Mouse (Mus musculus): ENCODE measurements at regions not wholly inside any gene's neighbourhood (a gene's known extent, or its start where the extent isn't known, plus 50 kb on each side); places are given as distances from the start of the nearest gene placed in this dataset.

DNA sequence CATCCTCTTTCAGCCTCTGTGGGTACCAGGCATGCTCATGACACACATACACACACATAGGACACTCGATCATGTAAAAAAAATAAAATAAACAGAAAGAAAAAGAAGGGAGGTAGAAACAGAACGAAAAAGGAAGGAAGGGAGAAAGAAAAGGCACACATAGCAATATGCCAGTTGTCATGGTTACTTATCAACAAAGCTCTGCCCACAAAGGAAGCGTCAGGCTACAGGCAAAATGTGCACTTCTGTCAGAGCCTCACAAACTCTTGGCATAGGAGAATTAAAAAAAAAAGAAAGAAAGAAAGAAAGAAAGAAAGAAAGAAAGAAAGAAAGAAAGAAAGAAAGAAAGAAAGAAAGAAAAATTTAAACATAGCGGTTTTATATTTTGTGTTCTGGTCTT, 56.9 kb upstream of the Sox2 start:
- WGBS, result 38% methylated on average over 4 of the region's 4 CpGs
- Histone ChIP-seq H3K36me3 (ENCODE audit: control insufficient read depth, insufficient read depth, low read length) (no peaks in the 10 kb centered on the region), H3K27ac (ENCODE audit: low read depth, low read length) (no peak overlapping the region)

DNA sequence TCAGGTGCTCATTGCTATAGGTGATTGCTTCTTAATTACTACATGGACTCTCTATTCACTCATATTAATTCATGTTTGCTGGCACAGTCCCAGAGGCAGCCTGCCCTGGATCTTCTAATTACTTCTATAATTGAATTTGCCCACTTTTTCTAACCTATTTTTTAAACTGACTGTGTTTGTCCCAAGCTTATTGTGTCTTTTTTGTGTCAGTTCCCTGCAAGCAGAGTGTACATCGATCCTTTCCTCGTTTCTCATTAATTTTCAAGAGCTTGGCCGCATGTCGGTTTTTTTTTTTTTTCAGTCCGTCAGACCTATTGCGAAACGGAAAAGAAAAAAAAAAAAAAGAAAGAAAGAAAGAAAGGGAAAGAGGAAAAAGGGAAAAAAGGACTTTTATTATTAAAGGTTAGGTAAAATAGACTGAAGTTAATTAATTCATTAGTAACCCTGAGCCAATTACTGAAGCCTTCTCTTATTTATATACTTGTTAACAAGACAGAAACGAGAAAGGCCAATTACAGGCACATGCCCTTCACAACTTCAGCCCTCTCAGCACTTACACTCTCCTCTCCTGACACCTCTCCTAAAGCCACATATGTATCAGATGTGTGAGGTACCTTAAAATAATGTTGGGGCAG, 72.2 kb upstream of the Sox2 start:
- H3K27me3 ChIP-seq (replicated peaks; ENCODE audit: control insufficient read depth, insufficient read depth, low read length), result no peaks in the 10 kb centered on the region; the same call in 1 of the 2 replicates
- no peak overlapping the region for H3K27ac ChIP-seq (ENCODE audit: low read depth, low read length)
- WGBS, result 2% methylated on average over 8 of the region's 8 CpGs
- DNase-seq (ENCODE audit: low spot score), result peak; percentile 53
- no peak overlapping the region for H3K4me3 ChIP-seq (ENCODE audit: low read depth, low read length)
- no peak overlapping the region for H3K4me2 ChIP-seq (ENCODE audit: low read length)
- no peak for ATAC-seq
- no peak overlapping the region for H3K9ac ChIP-seq (ENCODE audit: low read length)
- H3K9me3 ChIP-seq (replicated peaks; ENCODE audit: control insufficient read depth, low read length), result no peaks in the 10 kb centered on the region
- H3K4me1 ChIP-seq (ENCODE audit: control insufficient read depth, insufficient read depth, low read length), result peaks cover 24% of the 10 kb centered on the region; the same call in 1 of the 2 replicates
- no peaks in the 10 kb centered on the region for H3K36me3 ChIP-seq (ENCODE audit: control insufficient read depth, insufficient read depth, low read length)

More for the DNA sequence above, 56.9 kb upstream of the Sox2 start:
- DNase-seq (ENCODE audit: low spot score) (peak; percentile 56), ATAC-seq (0 out of 2 replicates have a peak, but pooled peaks have one; percentile 50)
- Histone ChIP-seq H3K9me3 (replicated peaks; ENCODE audit: control insufficient read depth, low read length) (no peaks in the 10 kb centered on the region), H3K4me2 (ENCODE audit: low read length) (no peak overlapping the region), H3K4me3 (ENCODE audit: low read depth, low read length) (no peak overlapping the region), H3K4me1 (ENCODE audit: control insufficient read depth, insufficient read depth, low read length) (0 out of 2 replicates have a peak, but pooled peaks cover 3% of the 10 kb centered on the region), H3K9ac (ENCODE audit: low read length) (no peak overlapping the region), H3K27me3 (replicated peaks; ENCODE audit: control insufficient read depth, insufficient read depth, low read length) (no peaks in the 10 kb centered on the region)

DNA sequence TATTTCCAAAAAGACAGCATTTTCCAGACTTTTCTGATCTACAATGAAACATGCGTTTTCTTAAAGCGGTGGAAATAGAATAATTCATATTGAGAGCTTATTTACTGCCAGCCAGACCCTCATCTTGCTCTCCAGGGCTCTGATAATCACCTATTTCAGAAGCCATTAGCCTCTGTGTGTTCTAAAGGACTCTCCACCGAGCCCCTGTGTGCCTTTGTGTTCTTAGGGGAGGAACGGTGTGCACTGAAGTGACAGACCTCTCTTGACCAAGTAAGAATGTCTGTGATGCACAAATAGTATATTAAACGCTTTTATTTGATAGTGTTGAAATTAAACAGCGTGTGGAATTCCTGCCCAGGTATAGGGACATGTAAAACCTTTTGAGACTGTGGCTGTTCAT, 73.1 kb upstream of the Sox2 start:
- 33% methylated on average over 6 of the region's 6 CpGs for WGBS
- Histone ChIP-seq H3K4me1 (ENCODE audit: control insufficient read depth, insufficient read depth, low read length) (peaks cover 33% of the 10 kb centered on the region; the same call in 1 of the 2 replicates), H3K27me3 (replicated peaks; ENCODE audit: control insufficient read depth, insufficient read depth, low read length) (no peaks in the 10 kb centered on the region; the same call in 1 of the 2 replicates), H3K4me2 (ENCODE audit: low read length) (no peak overlapping the region), H3K36me3 (ENCODE audit: control insufficient read depth, insufficient read depth, low read length) (no peaks in the 10 kb centered on the region), H3K4me3 (ENCODE audit: low read depth, low read length) (no peak overlapping the region), H3K9ac (ENCODE audit: low read length) (no peak overlapping the region), H3K27ac (ENCODE audit: low read depth, low read length) (no peak overlapping the region), H3K9me3 (replicated peaks; ENCODE audit: control insufficient read depth, low read length) (no peaks in the 10 kb centered on the region)
- ATAC-seq (no peak), DNase-seq (ENCODE audit: low spot score) (peak; percentile 34)

DNA sequence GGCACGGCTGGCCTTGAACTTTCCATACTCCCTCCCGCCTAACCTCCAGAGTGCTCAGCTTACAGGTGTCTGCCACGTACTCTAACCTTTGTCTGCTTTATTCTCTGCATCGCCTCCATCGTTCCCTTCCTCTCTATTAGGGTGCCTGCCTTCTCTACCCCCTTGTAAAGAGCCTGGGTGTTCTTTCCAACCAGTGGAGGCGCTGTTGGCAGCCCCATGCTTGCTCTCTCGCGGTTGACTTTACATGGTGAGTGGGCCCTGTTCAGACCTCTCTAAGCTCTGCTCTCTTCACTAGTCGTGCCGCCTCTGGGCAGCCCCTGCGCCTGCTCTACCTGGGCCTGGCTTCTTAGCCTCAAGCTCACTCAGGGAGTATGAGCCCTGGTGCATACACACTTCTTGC, 74.0 kb upstream of the Sox2 start:
- no peak overlapping the region for H3K9ac ChIP-seq (ENCODE audit: low read length)
- H3K4me3 ChIP-seq (ENCODE audit: low read depth, low read length), result no peak overlapping the region
- ATAC-seq, result peak; percentile 24; the same call in 1 of the 2 replicates
- peak; percentile 46 for DNase-seq (ENCODE audit: low spot score)
- H3K27me3 ChIP-seq (replicated peaks; ENCODE audit: control insufficient read depth, insufficient read depth, low read length), result no peaks in the 10 kb centered on the region; the same call in 1 of the 2 replicates
- H3K4me1 ChIP-seq (ENCODE audit: control insufficient read depth, insufficient read depth, low read length), result peaks cover 40% of the 10 kb centered on the region; the same call in 1 of the 2 replicates
- no peak overlapping the region for H3K4me2 ChIP-seq (ENCODE audit: low read length)
- WGBS, result 38% methylated on average over 11 of the region's 11 CpGs
- no peaks in the 10 kb centered on the region for H3K36me3 ChIP-seq (ENCODE audit: control insufficient read depth, insufficient read depth, low read length)
- H3K27ac ChIP-seq (ENCODE audit: low read depth, low read length), result peak overlapping the region; percentile 44; the same call in 1 of the 2 replicates
- H3K9me3 ChIP-seq (replicated peaks; ENCODE audit: control insufficient read depth, low read length), result no peaks in the 10 kb centered on the region

DNA sequence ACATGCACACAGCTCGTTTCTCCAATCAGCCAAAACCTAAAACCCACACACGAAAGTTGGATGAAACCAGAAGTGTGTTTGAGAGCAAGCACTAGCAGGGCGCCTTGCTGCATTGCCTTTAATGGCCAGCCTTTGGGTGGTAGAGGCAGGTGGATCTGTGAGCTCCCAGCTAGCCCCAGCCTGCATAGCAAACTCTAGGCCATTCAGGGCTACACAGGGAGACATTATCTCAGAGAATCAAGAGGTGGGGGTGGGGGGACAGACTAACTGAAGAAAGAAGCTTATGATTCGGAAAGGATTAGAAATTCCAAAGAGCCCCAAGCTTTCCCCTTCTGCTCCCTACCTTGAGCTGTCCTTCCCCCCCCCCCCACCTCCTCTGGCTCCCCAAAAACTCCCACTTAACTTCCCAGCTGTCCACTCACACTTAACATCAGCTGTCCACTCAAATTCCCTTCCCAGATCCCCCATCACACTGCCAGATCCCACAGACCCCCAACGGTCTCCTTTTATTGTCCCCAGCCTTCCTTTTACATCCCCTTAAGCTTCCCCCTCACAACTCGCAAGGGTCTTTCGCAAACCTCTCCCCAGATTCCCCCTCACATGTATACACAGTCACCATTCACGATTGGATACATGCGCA, 75.4 kb upstream of the Sox2 start:
- WGBS, result 52% methylated on average over 9 of the region's 9 CpGs
- no peaks in the 10 kb centered on the region; the same call in 1 of the 2 replicates for H3K27me3 ChIP-seq (replicated peaks; ENCODE audit: control insufficient read depth, insufficient read depth, low read length)
- no peak overlapping the region for H3K4me3 ChIP-seq (ENCODE audit: low read depth, low read length)
- no peak overlapping the region for H3K4me2 ChIP-seq (ENCODE audit: low read length)
- no peaks in the 10 kb centered on the region for H3K36me3 ChIP-seq (ENCODE audit: control insufficient read depth, insufficient read depth, low read length)
- no peak overlapping the region for H3K9ac ChIP-seq (ENCODE audit: low read length)
- H3K9me3 ChIP-seq (replicated peaks; ENCODE audit: control insufficient read depth, low read length), result no peaks in the 10 kb centered on the region
- H3K27ac ChIP-seq (ENCODE audit: low read depth, low read length), result no peak overlapping the region
- DNase-seq (ENCODE audit: low spot score) (no peak), ATAC-seq (no peak)
- H3K4me1 ChIP-seq (ENCODE audit: control insufficient read depth, insufficient read depth, low read length), result peaks cover 40% of the 10 kb centered on the region; the same call in 1 of the 2 replicates

DNA sequence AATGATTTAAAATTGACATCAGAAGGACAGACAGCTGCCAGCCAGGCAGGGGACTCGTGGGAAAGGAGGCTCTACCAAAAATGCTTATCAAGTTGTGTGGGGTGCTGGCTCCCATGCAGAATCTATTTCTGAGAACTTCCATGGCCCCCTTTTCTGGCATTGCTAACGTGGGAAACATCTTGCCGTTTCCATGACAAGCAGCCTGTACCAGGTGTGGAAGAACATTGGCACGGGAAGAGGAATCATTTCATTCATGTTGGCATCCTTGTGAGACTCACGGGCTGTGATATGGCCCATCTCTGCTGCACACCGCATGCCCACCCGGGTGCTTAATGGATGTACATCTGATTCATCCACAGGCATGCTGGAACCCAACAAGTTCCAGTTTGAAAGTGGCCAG, 76.9 kb upstream of the Sox2 start:
- H3K36me3 ChIP-seq (ENCODE audit: control insufficient read depth, insufficient read depth, low read length), result no peaks in the 10 kb centered on the region
- H3K9me3 ChIP-seq (replicated peaks; ENCODE audit: control insufficient read depth, low read length), result no peaks in the 10 kb centered on the region
- 77% methylated on average over 7 of the region's 7 CpGs for WGBS
- no peak overlapping the region for H3K27ac ChIP-seq (ENCODE audit: low read depth, low read length)
- H3K9ac ChIP-seq (ENCODE audit: low read length), result no peak overlapping the region
- no peak for ATAC-seq
- peaks cover 38% of the 10 kb centered on the region; the same call in 1 of the 2 replicates for H3K4me1 ChIP-seq (ENCODE audit: control insufficient read depth, insufficient read depth, low read length)
- DNase-seq (ENCODE audit: low spot score), result peak; percentile 48
- H3K4me3 ChIP-seq (ENCODE audit: low read depth, low read length), result no peak overlapping the region
- H3K4me2 ChIP-seq (ENCODE audit: low read length), result no peak overlapping the region
- H3K27me3 ChIP-seq (replicated peaks; ENCODE audit: control insufficient read depth, insufficient read depth, low read length), result no peaks in the 10 kb centered on the region; the same call in 1 of the 2 replicates

DNA sequence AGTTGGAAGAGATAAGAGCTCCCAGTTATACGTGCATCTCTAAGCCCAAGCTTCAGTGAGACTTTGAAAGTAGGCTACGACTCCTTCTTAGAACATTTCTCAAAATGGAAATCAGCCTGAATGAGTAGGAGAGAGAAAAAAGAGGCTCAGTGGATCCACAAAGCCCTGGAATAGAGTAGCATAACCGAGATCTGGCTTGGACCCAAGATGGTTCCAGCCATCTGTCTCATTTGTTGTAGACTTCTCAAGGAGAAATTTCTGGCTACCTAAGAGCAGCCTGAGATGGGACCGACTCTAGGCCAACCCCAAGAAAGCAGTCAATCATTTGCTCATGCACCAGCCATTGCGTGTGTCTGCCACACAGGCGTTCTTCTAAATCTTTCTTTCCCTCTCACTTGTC, 78.1 kb upstream of the Sox2 start:
- Histone ChIP-seq H3K4me3 (ENCODE audit: low read depth, low read length) (no peak overlapping the region), H3K27me3 (replicated peaks; ENCODE audit: control insufficient read depth, insufficient read depth, low read length) (no peaks in the 10 kb centered on the region; the same call in 1 of the 2 replicates), H3K4me2 (ENCODE audit: low read length) (no peak overlapping the region), H3K9ac (ENCODE audit: low read length) (no peak overlapping the region), H3K36me3 (ENCODE audit: control insufficient read depth, insufficient read depth, low read length) (no peaks in the 10 kb centered on the region), H3K9me3 (replicated peaks; ENCODE audit: control insufficient read depth, low read length) (no peaks in the 10 kb centered on the region), H3K4me1 (ENCODE audit: control insufficient read depth, insufficient read depth, low read length) (peaks cover 37% of the 10 kb centered on the region; the same call in 1 of the 2 replicates), H3K27ac (ENCODE audit: low read depth, low read length) (no peak overlapping the region; the same call in 1 of the 2 replicates)
- peak; percentile 81 for DNase-seq (ENCODE audit: low spot score)
- 55% methylated on average over 6 of the region's 6 CpGs for WGBS
- ATAC-seq, result 0 out of 2 replicates have a peak, but pooled peaks have one; percentile 22

DNA sequence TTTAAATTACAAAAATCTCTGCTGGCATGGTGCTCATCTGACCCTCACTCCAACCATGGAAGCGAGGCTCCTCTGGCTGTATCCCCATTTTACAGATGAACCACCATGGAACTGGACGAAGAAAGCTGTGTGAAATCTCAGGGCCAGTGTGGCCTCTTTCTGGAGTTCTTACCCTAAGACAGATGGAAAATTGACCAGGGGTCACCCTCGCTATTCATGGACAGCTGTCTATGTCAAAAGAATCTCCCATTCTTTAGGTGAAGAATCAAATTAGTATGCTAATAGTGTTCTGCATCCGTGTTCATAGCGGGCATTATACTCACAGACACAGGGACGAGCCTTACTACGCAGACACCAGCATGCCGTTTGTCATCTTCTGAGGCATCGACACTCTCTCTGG, 78.6 kb upstream of the Sox2 start:
- ATAC-seq (no peak), DNase-seq (ENCODE audit: low spot score) (no peak)
- no peak overlapping the region for H3K4me3 ChIP-seq (ENCODE audit: low read depth, low read length)
- H3K9ac ChIP-seq (ENCODE audit: low read length), result no peak overlapping the region
- 66% methylated on average over 9 of the region's 9 CpGs for WGBS
- H3K36me3 ChIP-seq (ENCODE audit: control insufficient read depth, insufficient read depth, low read length), result no peaks in the 10 kb centered on the region
- H3K4me1 ChIP-seq (ENCODE audit: control insufficient read depth, insufficient read depth, low read length), result peaks cover 41% of the 10 kb centered on the region; the same call in 1 of the 2 replicates
- no peaks in the 10 kb centered on the region for H3K9me3 ChIP-seq (replicated peaks; ENCODE audit: control insufficient read depth, low read length)
- no peak overlapping the region for H3K4me2 ChIP-seq (ENCODE audit: low read length)
- H3K27ac ChIP-seq (ENCODE audit: low read depth, low read length), result no peak overlapping the region
- no peaks in the 10 kb centered on the region; the same call in 1 of the 2 replicates for H3K27me3 ChIP-seq (replicated peaks; ENCODE audit: control insufficient read depth, insufficient read depth, low read length)

DNA sequence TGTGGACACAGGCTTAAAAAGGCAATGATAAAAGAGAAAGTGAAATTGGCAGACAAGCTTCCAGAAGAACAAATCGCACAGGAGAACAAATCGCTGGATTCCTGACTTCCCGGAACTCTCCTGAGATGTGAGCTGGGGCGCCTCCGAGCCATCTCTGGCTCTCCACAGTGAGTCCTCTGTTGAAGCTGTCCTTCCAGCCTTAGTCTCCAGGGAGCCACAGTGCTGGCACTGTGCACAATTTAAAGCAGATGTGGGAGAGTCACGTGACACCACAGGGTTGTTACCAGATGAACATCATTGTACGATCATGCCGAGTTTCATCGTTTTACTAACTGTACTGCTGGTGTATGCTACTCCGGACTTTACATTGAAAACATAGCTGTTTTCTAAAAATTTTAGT, 80.2 kb upstream of the Sox2 start:
- peaks cover 44% of the 10 kb centered on the region for H3K4me1 ChIP-seq (ENCODE audit: control insufficient read depth, insufficient read depth, low read length)

More for the DNA sequence above, 80.2 kb upstream of the Sox2 start:
- no peak for DNase-seq (ENCODE audit: low spot score)
- Histone ChIP-seq H3K4me3 (ENCODE audit: low read depth, low read length) (no peak overlapping the region), H3K36me3 (ENCODE audit: control insufficient read depth, insufficient read depth, low read length) (no peaks in the 10 kb centered on the region), H3K9ac (ENCODE audit: low read length) (no peak overlapping the region), H3K27me3 (replicated peaks; ENCODE audit: control insufficient read depth, insufficient read depth, low read length) (no peaks in the 10 kb centered on the region; the same call in 1 of the 2 replicates), H3K27ac (ENCODE audit: low read depth, low read length) (no peak overlapping the region), H3K9me3 (replicated peaks; ENCODE audit: control insufficient read depth, low read length) (no peaks in the 10 kb centered on the region), H3K4me2 (ENCODE audit: low read length) (no peak overlapping the region)
- WGBS, result 84% methylated on average over 10 of the region's 10 CpGs
- no peak for ATAC-seq

Measured in forebrain, embryonic 14.5 days (tissue).